Mouse (Mus musculus): ENCODE measurements around the gene Bcam.

Bcam gene

DNA sequence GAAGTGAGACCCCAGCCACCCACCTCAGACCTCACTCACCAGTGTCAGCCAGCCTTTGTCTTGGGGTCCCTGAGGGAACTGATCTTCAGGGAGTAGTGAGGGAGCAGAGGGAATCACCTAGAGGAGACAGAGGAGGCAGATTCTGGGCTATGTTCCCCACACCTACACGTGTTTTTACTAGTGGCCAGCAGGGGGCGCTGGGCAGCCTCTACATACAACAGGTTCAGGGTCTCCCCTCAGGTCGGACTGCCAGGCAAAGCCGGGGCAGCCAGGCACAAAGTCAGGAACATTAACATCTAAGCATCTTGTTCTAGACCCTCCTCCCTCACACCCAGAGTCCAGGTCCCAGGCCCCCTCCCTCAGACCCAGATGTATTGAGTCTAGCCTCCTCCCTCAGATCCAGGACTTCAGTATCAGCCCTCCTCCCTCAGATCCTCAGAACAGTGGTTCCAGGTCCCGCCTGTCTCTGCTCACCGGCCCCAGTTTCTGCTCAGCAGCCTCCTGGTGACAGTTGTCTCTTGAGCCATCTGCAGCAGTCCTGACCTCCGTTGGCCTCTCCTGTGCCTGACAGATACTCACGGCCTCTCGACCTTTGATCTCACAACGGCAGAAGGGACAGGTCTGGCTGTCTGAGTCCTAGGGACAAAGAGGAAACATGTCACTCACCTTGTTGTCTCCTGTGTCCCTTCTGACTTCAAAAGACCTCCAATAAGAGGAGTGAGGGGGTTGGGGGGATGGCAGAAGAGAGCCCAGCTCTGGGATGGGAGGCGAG, 14.1 kb upstream of the Bcam start:
- DNase-seq: no peak

DNA sequence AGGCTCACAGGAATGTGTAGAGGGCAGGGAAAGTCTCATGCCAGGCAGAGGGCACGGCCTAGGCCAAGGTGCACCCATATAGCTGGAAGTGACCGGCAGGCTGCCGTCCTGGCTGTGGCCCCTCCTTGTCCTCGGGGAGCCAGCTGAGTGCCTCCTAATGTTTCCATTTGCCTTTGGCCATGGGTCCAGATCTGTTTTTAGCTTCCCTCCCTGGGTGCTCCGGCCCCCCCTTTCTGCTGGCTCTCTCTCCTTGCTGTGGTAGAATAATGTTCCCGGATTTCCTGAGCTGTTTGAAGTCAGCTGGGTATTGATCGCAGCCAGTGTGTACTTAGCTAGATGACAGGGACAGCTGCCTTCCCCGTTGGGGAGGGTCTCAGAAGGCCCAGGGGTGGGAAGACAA, 12.8 kb upstream of the Bcam start:
- DNase-seq: no peak

DNA sequence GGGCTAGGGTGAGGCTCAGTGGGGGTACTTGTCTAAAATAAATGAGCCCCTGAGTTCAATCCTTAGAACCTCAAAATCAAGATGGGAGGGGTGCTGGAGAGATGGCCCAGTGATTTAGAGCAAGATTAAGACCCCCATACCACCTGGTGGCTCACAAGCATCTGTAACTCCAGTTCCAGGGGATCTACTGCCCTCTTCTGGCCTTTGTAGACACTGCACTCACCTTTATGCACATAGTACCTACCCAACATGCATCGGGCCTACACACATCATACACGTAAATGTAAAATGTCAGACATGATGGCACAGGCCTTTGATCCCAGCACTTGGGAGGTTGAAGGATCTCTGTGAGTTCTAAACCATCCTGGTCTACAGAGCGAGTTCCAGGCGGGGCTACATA, 11.8 kb upstream of the Bcam start:
- peak in 1 of 2 experiments; percentile 30 for DNase-seq

GRCm38 (mm10) chr7:19781741-19782140, 10.9 kb upstream of the Bcam start:
- DNase-seq: no peak

DNA sequence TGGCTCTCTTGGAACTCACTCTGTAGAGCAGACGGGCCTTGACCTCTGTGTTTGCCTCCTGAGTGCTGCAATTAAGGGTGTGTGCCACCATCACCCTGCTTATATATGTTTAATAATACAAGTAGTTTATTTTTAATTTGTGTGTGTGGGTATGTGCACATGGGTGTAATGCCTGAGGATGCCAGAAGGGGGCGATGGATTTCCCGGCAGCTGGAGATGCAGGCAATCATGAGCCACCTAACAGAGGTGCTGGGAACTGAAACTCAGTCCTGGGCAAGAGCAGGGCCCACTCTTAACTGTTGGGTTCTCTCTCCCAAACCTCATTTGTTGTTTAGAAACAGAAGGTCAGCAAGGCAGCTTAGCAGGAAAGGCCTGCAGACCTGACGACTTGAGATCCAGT, 9.1 kb upstream of the Bcam start:
- no peak for DNase-seq

DNA sequence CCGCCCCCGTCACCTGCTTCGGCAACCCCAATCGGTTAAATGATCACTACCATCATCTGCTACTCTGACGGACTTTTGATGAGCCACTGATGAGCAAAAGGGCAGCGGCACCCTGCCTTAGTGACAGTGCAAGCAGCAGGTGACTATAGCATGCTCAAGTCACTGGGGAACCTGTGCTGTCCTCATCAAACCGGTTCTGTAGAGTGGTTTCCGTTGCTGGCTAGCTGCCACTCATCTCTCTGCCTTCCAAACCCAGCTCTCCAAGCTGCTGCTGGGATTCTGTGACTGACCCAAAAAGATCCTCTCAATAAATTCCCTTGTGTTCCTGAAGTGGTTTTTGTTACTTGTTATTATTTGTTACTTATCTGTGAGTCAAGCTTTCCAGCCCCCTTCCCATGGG, 7.8 kb upstream of the Bcam start:
- no peak for DNase-seq

GRCm38 (mm10) chr7:19777049-19777723, 6.4 kb upstream of the Bcam start:
- DNase-seq: no peak

- DNase-seq: no peak
These were observed 866 bp upstream of the Bcam start for GRCm38 (mm10) chr7:19771682-19772081.

GRCm38 (mm10) chr7:19770375-19770754, 451 bp downstream of the Bcam start:
- peak; percentile 43 to 62 for DNase-seq

DNA sequence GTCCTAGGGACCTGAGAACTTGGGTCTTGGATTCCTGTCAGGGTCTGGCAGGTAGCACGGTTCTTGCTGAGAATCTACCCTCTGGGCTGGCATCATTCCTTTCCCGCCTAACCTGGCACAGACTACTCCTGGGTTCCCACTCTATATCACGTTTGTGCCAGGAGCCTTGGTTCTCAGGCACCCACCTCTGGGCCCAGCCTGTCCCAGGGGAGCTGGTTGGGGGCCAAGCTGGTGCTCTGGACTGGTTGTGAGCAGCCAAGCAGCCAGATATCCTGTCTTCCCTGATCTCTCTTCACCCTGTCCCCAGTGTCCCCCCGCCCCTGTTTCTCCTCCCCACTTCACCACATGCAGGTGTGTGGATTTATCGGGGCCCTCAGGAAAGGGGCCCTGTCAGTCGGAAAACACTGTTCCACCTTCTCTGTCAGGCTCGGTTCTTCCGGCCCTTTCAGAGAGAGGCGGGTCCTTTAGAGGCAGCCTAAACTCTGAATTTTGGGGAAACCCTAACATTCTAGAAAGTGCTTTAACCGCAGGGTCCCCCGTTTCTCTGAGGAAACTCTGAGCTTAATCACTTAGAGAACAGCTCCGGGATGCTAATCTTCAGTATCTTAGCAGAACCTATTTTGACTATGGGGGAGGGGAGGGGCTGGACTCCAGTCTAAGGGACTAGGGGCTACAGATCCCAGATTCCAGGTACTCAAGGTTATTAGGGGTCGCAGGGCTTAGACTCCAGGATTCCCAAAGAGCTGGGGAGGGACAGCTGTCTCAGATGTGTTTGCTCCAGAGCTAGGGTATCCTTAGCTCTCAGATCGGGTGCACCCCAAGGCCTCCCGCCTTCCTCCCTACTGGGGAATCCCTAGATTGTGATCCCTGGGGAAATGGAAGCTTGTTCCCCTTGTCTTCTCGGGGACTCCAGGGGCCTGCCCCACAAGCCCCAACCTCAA, 1.1 kb downstream of the Bcam start:
- no peak for DNase-seq

DNA sequence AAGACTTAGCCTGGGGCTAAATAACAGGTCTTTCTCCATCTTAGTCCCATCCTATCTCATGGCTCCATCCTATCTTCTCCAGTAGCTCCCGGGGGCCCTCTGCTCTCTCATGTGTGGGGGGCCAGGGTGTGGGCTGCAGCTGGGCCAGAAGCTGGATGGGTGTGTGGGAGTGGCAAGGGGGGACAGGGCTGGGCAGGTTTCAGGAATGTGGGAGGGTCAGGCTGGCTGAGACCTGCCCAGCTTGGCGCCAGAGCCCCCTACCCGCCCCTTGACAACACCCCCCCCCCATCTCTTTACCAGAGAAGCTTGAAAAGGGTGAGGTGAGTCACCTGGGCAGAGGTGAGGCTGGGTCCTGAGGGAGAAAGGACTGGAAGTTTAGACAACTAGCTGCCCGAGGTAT, 1.8 kb downstream of the Bcam start:
- DNase-seq: no peak

DNA sequence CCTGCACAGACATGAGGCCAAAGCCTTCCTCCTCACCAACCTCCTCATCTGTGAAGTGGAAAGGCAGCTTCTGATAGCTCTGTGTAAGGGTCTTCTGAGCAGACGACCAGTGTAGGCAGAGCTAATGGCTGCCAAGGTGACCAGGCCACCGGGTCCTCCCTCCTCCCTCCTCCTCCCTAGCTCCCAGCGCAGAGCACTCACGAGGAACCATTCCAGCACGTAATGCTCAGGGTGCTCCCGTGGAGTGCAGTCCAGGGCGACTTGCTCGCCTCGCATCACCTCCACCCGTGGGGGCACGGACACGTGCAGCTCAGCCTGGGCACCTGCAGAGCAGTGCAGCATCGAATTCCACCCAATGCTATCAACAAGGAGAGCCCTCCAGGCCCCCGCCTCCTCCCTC, 2.6 kb downstream of the Bcam start:
- no peak for DNase-seq

DNA sequence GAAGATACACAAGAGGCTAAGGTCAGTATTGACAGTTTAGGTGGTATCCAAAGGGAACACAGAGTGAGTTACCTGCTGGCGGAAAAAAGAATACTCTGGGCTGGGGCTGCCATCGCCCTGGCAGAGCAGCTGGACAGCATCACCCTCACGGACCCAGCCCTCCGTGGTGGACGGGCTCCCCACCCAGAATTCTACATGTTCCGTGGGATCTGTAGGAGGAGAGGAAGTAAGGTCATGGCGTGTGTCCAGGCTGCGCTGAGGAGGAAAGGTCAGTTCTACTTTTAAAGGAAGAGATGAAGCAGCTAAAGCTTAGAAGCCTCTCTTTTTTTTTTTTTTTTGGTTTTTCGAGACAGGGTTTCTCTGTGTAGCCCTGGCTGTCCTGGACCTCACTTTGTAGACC, 6.2 kb downstream of the Bcam start:
- DNase-seq: no peak

DNA sequence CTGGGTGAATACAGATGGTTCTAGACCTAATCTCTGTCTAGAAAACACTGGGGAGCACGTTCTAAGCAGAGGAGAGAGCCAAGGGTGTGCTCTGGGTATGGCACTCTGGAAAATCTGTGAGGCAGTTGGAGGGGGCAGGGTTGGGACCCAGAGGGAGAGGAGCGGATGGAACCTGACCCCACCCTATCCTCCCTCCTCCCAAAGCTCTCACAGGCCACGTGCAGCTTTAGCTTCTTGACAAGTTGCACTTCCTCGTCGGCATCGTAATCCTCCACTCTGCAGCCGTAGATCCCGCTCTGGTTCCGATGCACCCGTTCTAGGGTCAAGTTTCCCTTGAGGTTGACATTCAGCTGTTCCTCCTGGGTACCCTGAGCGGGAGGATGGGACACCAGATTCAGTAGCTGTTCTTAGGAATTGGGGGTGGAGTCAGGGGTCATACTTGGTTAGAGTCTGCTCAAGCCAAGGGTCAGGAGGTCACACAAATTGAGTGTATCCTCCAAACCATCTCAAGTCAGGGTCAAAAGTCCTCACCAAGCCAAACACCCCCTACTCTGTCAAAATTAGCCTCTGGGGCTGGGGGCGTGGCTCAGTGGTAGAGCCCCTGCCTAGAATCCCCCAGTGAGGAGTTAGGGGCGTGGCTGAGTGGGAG, 6.9 kb downstream of the Bcam start:
- no peak for DNase-seq

- no peak for DNase-seq
These were observed 8.5 kb downstream of the Bcam start for GRCm38 (mm10) chr7:19762283-19762682.

GRCm38 (mm10) chr7:19760021-19760420, 10.8 kb downstream of the Bcam start:
- no peak for DNase-seq

DNA sequence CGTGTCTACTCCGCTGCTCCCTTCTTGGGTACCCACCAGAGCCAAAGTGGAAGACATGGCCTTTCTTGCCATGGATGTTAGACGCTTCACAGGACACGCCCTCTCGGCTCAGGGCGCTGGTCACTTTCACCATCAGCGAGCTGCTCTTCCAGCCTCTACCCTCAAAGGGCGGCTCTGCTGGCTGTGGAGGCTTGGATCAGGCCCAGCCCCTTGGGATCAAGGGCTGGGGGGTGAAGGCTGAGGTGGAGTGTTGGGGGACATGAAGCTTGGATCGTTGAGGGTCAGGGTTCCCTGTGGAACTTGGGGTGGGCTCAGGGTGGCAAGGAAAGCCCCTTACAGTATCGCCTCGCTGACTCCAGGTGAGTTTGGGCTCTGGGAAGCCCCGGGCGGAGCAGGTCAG, 12.2 kb downstream of the Bcam start:
- DNase-seq: no peak

- no peak for DNase-seq
These were observed 14.7 kb downstream of the Bcam start for GRCm38 (mm10) chr7:19755851-19756786.

DNA sequence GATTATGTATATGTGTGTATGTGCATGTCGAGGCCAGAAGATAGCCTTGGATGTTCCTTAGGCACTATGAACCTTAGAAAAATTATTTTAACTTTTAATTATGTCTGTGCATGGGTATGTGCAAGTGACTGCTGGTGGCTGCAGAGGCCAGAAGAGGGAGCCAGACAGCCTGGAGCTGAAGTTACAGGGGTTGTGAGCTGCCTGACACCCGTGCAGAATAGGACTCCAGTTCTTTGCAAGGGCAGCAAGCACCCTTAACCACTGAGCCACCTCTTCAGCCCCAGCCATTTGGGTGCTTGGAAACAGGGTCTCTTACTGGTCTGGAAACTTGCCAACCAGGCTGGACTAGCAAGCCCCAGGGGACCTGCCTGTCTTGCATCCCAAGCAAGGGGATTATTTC, 15.8 kb downstream of the Bcam start:
- DNase-seq: no peak

DNA sequence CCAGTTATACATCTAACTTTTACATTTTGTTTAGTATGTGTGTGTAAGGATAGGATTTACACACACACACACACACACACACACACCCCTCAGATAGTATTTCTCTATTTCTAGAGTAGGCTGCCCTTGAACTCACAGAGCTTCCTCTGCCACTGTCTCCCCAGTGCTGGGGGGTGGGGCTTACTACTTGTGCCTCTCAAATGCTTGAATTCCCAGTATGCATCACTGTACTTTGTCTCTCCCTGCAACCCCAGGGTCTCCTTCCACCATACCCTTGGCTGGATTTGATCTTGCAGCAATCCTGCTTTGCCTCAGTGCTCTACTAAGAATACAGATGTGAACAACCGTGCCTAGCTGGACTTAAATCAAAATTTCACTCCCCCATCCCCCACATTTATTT, 16.8 kb downstream of the Bcam start:
- no peak for DNase-seq

- no peak for DNase-seq
These were observed 17.2 kb downstream of the Bcam start for GRCm38 (mm10) chr7:19753587-19753986.

GRCm38 (mm10) chr7:19752652-19753051, 18.2 kb downstream of the Bcam start:
- DNase-seq: no peak
